Mouse (Mus musculus) forebrain, embryonic 14.5 days (tissue): ENCODE data around the gene Igsf6. TPM values are rescaled to one million over a fixed set of nuclear protein-coding genes. Genes with fewer than 3 reads are reported as not detected.
A peak's percentile ranks its signal among the peaks of the same experiment; 100 is the strongest.

Experiments
- ATAC-seq: fragments of 200-750 bp; cut with Nextera tagmentation; 2 replicates; pipeline ENCODE4 v1.8.0; 2017; ENCODE audit warnings: mild to moderate bottlenecking, moderate library complexity
- DNase-seq: peaks from one replicate; pipeline ENCODE4 v3.0.0-alpha.2; 2015; ENCODE audit warnings: low spot score
- H3K27ac ChIP-seq: fragments of 300-500 bp; sonication (generic); 2 replicates; pipeline ENCODE4 v1.5.1; 2014; ENCODE audit warnings: low read depth, mild to moderate bottlenecking, control low read depth, low read length, moderate library complexity
- H3K27me3 ChIP-seq: fragments of 300-500 bp; sonication (generic); replicated peaks from 2 replicates; pipeline ENCODE4 v1.6.1; 2014; ENCODE audit warnings: low read length, control low read depth, mixed read lengths; ENCODE audit not compliant: control insufficient read depth, insufficient read depth
- H3K36me3 ChIP-seq: fragments of 300-500 bp; sonication (generic); 2 replicates; pipeline ENCODE4 v1.6.1; 2014; ENCODE audit warnings: low read length, control low read depth; ENCODE audit not compliant: control insufficient read depth, insufficient read depth
- H3K4me1 ChIP-seq: fragments of 300-500 bp; sonication (generic); 2 replicates; pipeline ENCODE4 v1.6.1; 2014; ENCODE audit warnings: antibody characterized with exemption, low read length, control low read depth; ENCODE audit not compliant: control insufficient read depth, insufficient read depth
- H3K4me2 ChIP-seq: fragments of 300-500 bp; sonication (generic); 2 replicates; pipeline ENCODE4 v1.6.1; 2014; ENCODE audit warnings: mild to moderate bottlenecking, control low read depth, low read length
- H3K4me3 ChIP-seq: fragments of 300-500 bp; sonication (generic); 2 replicates; pipeline ENCODE4 v1.5.1; 2014; ENCODE audit warnings: low read depth, low read length, control low read depth
- H3K9ac ChIP-seq: fragments of 300-500 bp; sonication (generic); 2 replicates; pipeline ENCODE4 v1.6.1; 2014; ENCODE audit warnings: mild to moderate bottlenecking, low read length, control low read depth, moderate library complexity
- H3K9me3 ChIP-seq: fragments of 300-500 bp; sonication (generic); replicated peaks from 2 replicates; pipeline ENCODE4 v1.6.1; 2016; ENCODE audit warnings: low read length, control low read depth, mixed read lengths; ENCODE audit not compliant: control insufficient read depth
- WGBS: fragments of 180-500 bp; shearing (Covaris S2); extraction: QIAGEN DNeasy Blood & Tissue Kit; methylation state at CpG from one replicate; pipeline ENCODE4 v1.1.7; 2014; 5-methylcytosine and 5-hydroxymethylcytosine counted together
- polyA plus RNA-seq: library from polyadenylated mRNA; unstranded; fragments of >200 nt; fragmentation: Nextera tagmentation; extraction: Ambion mirVana; gene quantifications from 2 replicates; pipeline ENCODE4 v1.2.1, GENCODE M21; 2014

Igsf6 gene
- polyA plus RNA-seq, 1 experiment from 2014 or later: 0.61 TPM

DNA sequence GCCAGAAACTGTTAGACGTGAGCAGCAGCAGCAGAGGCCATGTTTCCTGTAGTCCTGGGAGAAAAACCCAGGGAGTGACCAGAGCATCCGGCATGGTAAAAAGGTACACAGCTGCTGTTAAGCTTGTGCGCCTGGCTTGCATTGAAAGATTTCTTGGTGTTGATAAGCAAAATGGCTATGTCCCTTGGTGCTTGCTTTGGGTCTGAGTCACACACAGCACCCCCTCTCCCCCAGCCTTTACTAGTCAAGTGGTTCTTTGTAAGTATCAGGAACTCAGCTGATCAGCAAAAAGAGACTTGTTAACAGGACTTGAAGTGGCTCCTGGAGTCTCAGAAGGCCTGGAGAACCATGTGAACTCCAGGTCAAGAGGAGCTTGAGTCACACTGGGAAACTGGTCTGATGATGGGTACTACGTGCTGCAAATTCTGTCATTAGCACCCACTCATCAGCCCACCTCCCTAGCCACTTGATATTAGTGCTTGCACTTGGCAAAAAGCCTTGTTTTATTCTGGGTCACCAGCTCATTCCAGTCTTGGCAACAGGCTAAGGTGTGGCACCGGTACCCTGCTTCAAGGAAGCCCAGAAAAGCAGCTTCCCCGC is 529 bp upstream of the Igsf6 start:
- peaks cover 52% of the 10 kb centered on the region for H3K36me3 ChIP-seq
- H3K4me2 ChIP-seq: no peak overlapping the region
- no peak overlapping the region for H3K27ac ChIP-seq
- H3K4me3 ChIP-seq: no peak overlapping the region
- no peaks in the 10 kb centered on the region for H3K4me1 ChIP-seq
- no peaks in the 10 kb centered on the region for H3K9me3 ChIP-seq
- H3K27me3 ChIP-seq: no peaks in the 10 kb centered on the region
- no peak overlapping the region for H3K9ac ChIP-seq
- no peak for DNase-seq
- WGBS: 86% methylated on average over 6 of the region's 6 CpGs
- ATAC-seq: no peak

DNA sequence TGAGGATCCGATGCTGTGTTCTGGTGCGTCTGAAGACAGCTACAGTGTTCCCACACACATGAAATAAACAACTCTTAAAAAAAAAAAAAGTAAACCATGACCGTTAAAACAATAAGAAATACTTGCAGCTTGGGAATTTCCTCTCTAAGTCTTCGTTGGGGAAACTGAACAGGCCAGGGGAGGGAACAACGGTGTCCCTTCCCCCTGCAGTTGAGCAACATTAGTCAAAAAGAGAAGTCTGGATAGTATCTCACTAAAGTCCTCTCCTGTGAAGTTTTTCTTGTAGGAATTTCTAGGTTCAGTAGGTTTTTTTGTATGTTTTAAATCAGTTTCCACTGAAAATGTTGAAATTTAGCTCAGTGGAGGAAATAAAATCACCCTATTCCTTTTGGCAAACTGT is 1.9 kb downstream of the Igsf6 start:
- 91% methylated on average over 5 of the region's 5 CpGs for WGBS
- Histone ChIP-seq H3K4me3 (no peak overlapping the region), H3K4me2 (no peak overlapping the region), H3K9me3 (no peaks in the 10 kb centered on the region), H3K4me1 (no peaks in the 10 kb centered on the region), H3K27me3 (no peaks in the 10 kb centered on the region), H3K9ac (no peak overlapping the region), H3K27ac (no peak overlapping the region), H3K36me3 (peaks cover 50% of the 10 kb centered on the region)
- ATAC-seq (no peak), DNase-seq (no peak)

DNA sequence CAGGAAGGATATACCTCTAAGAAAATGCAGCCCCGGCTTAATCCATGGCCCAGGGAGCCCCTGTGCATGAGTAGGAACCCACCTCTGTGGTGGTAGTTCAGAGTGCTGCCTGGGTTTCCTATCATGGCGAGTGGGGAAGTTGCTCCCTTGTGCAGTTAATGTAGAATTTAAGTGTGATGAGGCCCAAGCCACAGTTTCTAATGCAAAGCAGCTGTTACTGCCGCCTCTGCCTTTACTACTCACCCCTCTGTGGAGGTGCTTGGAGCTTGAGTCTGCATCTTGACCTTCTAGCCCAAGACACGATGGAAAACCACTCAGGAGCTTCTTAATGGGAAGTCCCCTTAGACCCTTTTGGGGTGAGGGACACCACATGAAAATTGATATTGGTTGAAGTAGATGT is 3.1 kb downstream of the Igsf6 start:
- WGBS: 94% methylated on average over 4 of the region's 4 CpGs
- Histone ChIP-seq H3K27me3 (no peaks in the 10 kb centered on the region), H3K4me3 (no peak overlapping the region), H3K4me1 (no peaks in the 10 kb centered on the region), H3K4me2 (no peak overlapping the region), H3K36me3 (peaks cover 48% of the 10 kb centered on the region), H3K9ac (no peak overlapping the region), H3K27ac (no peak overlapping the region), H3K9me3 (no peaks in the 10 kb centered on the region)
- no peak for ATAC-seq
- DNase-seq: no peak

DNA sequence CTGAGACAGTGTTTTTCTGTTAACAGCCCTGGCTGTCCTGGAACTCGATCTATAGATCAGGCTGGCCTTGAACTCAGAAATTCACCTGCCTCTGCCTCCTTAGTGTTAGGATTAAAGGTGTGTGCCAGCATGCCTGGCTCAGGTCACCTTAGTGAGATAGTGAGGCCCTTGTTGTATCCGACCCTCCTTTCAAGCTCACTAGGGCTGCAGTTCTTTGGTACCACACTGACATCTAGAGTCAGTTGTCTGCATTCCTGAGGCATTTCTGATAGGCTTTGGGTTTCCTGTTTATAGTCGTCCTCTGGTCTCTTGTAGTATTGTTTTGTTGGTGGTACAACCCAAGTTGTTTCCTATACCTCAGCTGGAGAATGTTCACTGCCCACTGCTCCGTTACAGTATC is 10.1 kb downstream of the Igsf6 start:
- H3K27me3 ChIP-seq: no peaks in the 10 kb centered on the region
- H3K4me1 ChIP-seq: no peaks in the 10 kb centered on the region
- H3K27ac ChIP-seq: no peak overlapping the region
- DNase-seq (peak; percentile 40), ATAC-seq (no peak)
- H3K9ac ChIP-seq: no peak overlapping the region
- 67% methylated on average over 4 of the region's 4 CpGs for WGBS
- no peak overlapping the region for H3K4me3 ChIP-seq
- H3K9me3 ChIP-seq: no peaks in the 10 kb centered on the region
- H3K36me3 ChIP-seq: peaks cover 35% of the 10 kb centered on the region
- no peak overlapping the region for H3K4me2 ChIP-seq

DNA sequence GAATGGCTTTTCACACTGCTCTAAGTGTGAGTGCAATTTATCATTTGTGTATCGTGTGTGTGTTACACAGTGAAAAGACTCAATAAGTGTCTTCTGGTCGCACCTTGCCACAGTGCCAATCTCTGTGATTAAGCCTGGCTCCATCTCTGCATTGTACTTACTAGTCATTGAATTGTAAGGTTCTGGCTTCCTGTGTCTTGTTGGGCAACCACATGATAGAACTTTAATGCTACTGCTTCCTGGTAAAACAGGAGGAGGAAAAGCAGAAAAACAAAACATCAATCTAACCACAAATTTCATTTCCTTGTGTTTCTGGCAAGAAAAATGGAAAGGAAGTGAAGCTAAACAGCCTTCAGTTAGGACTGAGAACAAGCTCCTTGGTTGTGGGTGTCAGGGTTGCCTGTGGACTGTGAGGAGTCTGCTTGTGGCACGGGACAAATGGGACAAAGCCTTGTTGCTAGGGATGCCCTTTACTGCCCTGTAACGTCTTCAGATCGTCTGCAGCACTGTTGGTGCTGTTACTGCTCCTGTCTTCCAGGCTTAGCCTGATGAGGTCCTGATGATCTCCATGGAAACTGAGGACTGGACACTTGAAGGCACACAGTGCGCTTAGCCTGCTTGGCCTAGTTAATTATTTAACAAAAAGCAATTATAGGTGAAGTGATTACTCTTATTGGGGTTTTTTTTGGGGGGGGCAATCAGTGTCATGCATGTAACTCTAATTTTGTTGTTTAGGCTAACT is 14.7 kb downstream of the Igsf6 start:
- Histone ChIP-seq H3K9ac (no peak overlapping the region), H3K36me3 (peaks cover 43% of the 10 kb centered on the region), H3K9me3 (no peaks in the 10 kb centered on the region), H3K4me3 (no peak overlapping the region), H3K27ac (no peak overlapping the region), H3K27me3 (no peaks in the 10 kb centered on the region), H3K4me1 (no peaks in the 10 kb centered on the region), H3K4me2 (no peak overlapping the region)
- ATAC-seq (no peak), DNase-seq (no peak)
- WGBS: 65% methylated on average over 6 of the region's 6 CpGs

DNA sequence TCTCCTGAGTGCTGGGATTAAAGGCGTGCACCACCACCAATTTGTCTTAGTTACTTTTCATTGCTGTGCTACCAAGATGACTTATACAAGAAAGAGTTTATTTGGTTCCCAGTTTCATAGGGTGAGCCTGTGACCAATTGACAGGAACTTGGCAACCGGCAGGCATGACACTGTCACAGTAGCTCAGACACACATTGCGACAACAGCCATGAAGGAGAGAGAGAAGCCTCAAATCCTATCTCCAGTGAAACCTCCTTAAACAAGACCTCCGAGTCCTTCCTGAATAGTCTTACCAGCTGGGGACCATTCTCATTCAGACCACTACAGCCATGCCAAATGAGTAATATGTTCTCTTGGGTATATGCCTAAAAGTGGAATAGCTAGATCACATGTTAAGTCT is 21.3 kb downstream of the Igsf6 start:
- 87% methylated on average over 4 of the region's 4 CpGs for WGBS
- no peak overlapping the region for H3K27ac ChIP-seq
- ATAC-seq (no peak), DNase-seq (no peak)
- H3K9me3 ChIP-seq: no peaks in the 10 kb centered on the region
- no peaks in the 10 kb centered on the region for H3K27me3 ChIP-seq
- no peak overlapping the region for H3K4me3 ChIP-seq
- H3K4me2 ChIP-seq: no peak overlapping the region
- H3K4me1 ChIP-seq: no peaks in the 10 kb centered on the region
- H3K36me3 ChIP-seq: peaks cover 64% of the 10 kb centered on the region
- H3K9ac ChIP-seq: no peak overlapping the region

DNA sequence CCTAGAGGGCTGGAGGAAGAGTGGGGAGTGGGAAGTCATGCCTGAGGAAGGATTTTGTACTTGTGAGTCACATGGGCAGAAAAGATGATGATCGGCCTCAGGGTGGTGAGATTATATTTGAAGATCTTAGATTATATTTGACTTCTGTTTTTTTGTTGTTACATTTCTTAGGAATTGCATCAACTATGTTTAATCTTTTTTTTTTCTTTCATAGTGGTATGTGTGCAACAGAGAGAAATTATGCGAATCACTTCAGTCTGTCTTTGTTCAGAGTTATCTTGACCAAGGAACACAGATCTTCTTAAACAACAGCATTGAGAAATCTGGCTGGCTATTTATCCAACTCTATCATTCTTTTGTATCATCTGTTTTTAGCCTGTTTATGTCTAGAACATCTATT is 26.7 kb downstream of the Igsf6 start:
- H3K36me3 ChIP-seq: peaks cover 23% of the 10 kb centered on the region
- H3K4me3 ChIP-seq: no peak overlapping the region
- no peaks in the 10 kb centered on the region for H3K27me3 ChIP-seq
- no peak overlapping the region for H3K9ac ChIP-seq
- no peak for DNase-seq
- no peak overlapping the region for H3K27ac ChIP-seq
- no peak for ATAC-seq
- 96% methylated on average over 2 of the region's 2 CpGs for WGBS
- H3K9me3 ChIP-seq: no peaks in the 10 kb centered on the region
- no peak overlapping the region for H3K4me2 ChIP-seq
- no peaks in the 10 kb centered on the region for H3K4me1 ChIP-seq

DNA sequence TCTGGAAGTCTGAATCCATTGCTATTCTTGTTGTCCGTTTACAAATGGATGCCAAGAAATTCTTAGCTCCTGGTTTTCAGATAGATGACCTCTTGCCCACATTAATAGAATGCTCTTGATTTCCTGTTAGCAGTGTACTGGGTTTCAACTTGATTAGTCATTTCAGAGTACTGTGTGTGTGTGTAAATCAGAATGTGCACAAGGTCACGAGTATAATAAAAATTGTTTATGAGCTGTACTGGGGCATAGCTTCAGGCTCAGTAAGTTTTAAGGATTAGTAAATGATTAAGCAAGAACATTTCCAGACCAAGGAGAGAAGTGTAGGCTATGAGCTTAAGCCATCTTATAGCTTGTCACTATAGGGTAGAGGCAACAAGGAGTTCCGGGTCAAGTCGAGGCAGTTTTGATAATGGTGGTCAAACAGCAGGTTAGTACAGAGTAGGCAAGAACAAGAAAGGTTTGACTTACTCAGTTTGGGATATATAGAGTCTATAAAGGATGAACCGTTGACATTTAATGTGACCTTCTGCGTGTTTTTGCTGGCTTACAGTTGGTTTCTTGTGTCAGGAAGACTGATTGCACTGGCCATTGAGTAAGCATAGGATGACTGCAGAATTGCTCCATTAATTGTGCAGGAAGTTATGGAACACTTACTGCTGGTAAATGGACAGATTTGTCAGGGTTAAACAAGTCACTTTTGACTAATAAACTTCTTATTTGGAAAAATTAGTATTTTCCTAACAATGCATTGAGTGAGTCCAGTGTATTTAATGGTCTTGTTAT is 28.5 kb downstream of the Igsf6 start:
- Histone ChIP-seq H3K27ac (no peak overlapping the region), H3K4me2 (no peak overlapping the region), H3K4me3 (no peak overlapping the region), H3K4me1 (no peaks in the 10 kb centered on the region), H3K36me3 (peaks cover 9% of the 10 kb centered on the region; the same call in 1 of the 2 replicates), H3K9ac (no peak overlapping the region), H3K9me3 (no peaks in the 10 kb centered on the region), H3K27me3 (no peaks in the 10 kb centered on the region)
- no peak for ATAC-seq
- WGBS: 97% methylated on average over 6 of the region's 6 CpGs
- no peak for DNase-seq

DNA sequence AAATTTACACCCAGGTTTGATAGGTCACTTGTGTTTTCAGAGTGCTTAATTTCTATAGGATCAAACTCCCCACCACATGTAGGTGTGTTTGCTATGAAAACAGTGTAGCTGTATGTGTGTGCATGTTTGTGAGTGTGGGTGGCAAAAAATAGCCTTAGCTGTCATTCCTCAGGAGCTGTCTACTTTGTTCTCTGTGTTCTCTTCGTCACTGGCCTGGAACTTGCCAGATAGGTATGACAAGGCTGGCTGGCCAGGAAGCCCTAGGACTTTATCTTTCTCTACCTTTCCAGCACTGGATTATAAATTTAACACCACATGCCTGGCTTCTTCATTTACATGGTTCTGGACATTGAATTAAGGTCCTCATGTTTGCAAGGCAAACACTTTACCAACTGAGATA is 30.1 kb downstream of the Igsf6 start:
- Histone ChIP-seq H3K9me3 (no peaks in the 10 kb centered on the region), H3K9ac (no peak overlapping the region), H3K27me3 (no peaks in the 10 kb centered on the region), H3K4me3 (no peak overlapping the region), H3K36me3 (peaks cover 6% of the 10 kb centered on the region; the same call in 1 of the 2 replicates), H3K4me1 (no peaks in the 10 kb centered on the region), H3K27ac (no peak overlapping the region), H3K4me2 (no peak overlapping the region)
- 96% methylated on average over 1 of the region's 1 CpGs for WGBS
- DNase-seq (no peak), ATAC-seq (no peak)
